Mouse (Mus musculus) frontal cortex, adult 2 months (tissue): ENCODE data around the gene Arhgef12. TPM values are rescaled to one million over a fixed set of nuclear protein-coding genes. Genes with fewer than 3 reads are reported as not detected.

Experiments used
- DNase-seq, 2 experiments: peaks; one replicate each; pipeline ENCODE4 v3.0.0; 2022; ENCODE audit warnings: low spot score in 1 of 2; ENCODE audit errors: extremely low spot score in 1 of 2
- polyA plus RNA-seq: library from polyadenylated mRNA; depleted of rRNA; stranded (reverse); fragments of >200 nt; gene quantifications from 2 replicates; pipeline ENCODE4 v1.2.3, GENCODE M21; 2012

Gene Arhgef12
- polyA plus RNA-seq, 1 experiment: 67.2 TPM

- no peak for DNase-seq
These were observed 3.4 kb upstream of the Arhgef12 start for GRCm38 (mm10) chr9:43110286-43110980.

- DNase-seq: no peak
These were observed 2.1 kb upstream of the Arhgef12 start for GRCm38 (mm10) chr9:43109125-43109524.

GRCm38 (mm10) chr9:43108721-43109120, 1.7 kb upstream of the Arhgef12 start:
- no peak for DNase-seq

- no peak for DNase-seq
These were observed 1.0 kb upstream of the Arhgef12 start for GRCm38 (mm10) chr9:43108081-43108480.

GRCm38 (mm10) chr9:43107555-43107954, 516 bp upstream of the Arhgef12 start:
- DNase-seq: peak in 1 of 2 experiments; percentile 45

- peak in 1 of 2 experiments; percentile 34 for DNase-seq
These were observed 433 bp downstream of the Arhgef12 start for GRCm38 (mm10) chr9:43106426-43107186.

- peak; percentile 72 to 88 for DNase-seq
These were observed 1.2 kb downstream of the Arhgef12 start for GRCm38 (mm10) chr9:43105664-43106361.

- peak in 1 of 2 experiments; percentile 43 for DNase-seq
These were observed 2.0 kb downstream of the Arhgef12 start for GRCm38 (mm10) chr9:43104873-43105663.

- DNase-seq: no peak
These were observed 2.5 kb downstream of the Arhgef12 start for GRCm38 (mm10) chr9:43104526-43104872.

GRCm38 (mm10) chr9:43103675-43104299, 3.3 kb downstream of the Arhgef12 start:
- DNase-seq: no peak

- DNase-seq: no peak
These were observed 4.1 kb downstream of the Arhgef12 start for GRCm38 (mm10) chr9:43102931-43103330.

GRCm38 (mm10) chr9:43101936-43102595, 5.0 kb downstream of the Arhgef12 start:
- DNase-seq: no peak

- no peak for DNase-seq
These were observed 8.1 kb downstream of the Arhgef12 start for GRCm38 (mm10) chr9:43098922-43099321.

GRCm38 (mm10) chr9:43097801-43098557, 9.1 kb downstream of the Arhgef12 start:
- DNase-seq: no peak

- no peak for DNase-seq
These were observed 10.7 kb downstream of the Arhgef12 start for GRCm38 (mm10) chr9:43096337-43096736.

GRCm38 (mm10) chr9:43094828-43095227, 12.2 kb downstream of the Arhgef12 start:
- DNase-seq: no peak

- DNase-seq: peak in 1 of 2 experiments; percentile 76
These were observed 13.2 kb downstream of the Arhgef12 start for GRCm38 (mm10) chr9:43093803-43094202.

GRCm38 (mm10) chr9:43085686-43086285, 21.3 kb downstream of the Arhgef12 start:
- DNase-seq: no peak
